Mouse (Mus musculus) kidney, embryonic 15.5 days (tissue): ENCODE measurements at regions not wholly inside any gene's neighbourhood (a gene's known extent, or its start where the extent isn't known, plus 50 kb on each side); places are given as distances from the start of the nearest gene placed in this dataset.

ENCODE experiments used
- ATAC-seq: fragments of 200-750 bp; cut with Nextera tagmentation; replicated peaks from 2 replicates; pipeline ENCODE4 v1.8.0; 2017; ENCODE audit warnings: moderate TSS enrichment; ENCODE audit not compliant: low FRiP score
- H3K27ac ChIP-seq: fragments of 300-500 bp; sonication (generic); 2 replicates; pipeline ENCODE4 v1.5.1; 2015; ENCODE audit warnings: mild to moderate bottlenecking, inconsistent platforms
- H3K27me3 ChIP-seq: fragments of 300-500 bp; sonication (generic); 2 replicates; pipeline ENCODE4 v1.6.1; 2015; ENCODE audit warnings: inconsistent platforms
- H3K36me3 ChIP-seq: fragments of 300-500 bp; sonication (generic); 2 replicates; pipeline ENCODE4 v1.6.1; 2015; ENCODE audit warnings: inconsistent platforms
- H3K4me1 ChIP-seq: fragments of 300-500 bp; sonication (generic); 2 replicates; pipeline ENCODE4 v1.6.1; 2015; ENCODE audit warnings: inconsistent platforms
- H3K4me2 ChIP-seq: fragments of 300-500 bp; sonication (generic); 2 replicates; pipeline ENCODE4 v1.6.1; 2015; ENCODE audit warnings: moderate library complexity, mild to moderate bottlenecking, inconsistent platforms
- H3K4me3 ChIP-seq: fragments of 300-500 bp; sonication (generic); replicated peaks from 2 replicates; pipeline ENCODE4 v1.5.1; 2015; ENCODE audit warnings: mild to moderate bottlenecking, inconsistent platforms
- H3K9ac ChIP-seq: fragments of 300-500 bp; sonication (generic); 2 replicates; pipeline ENCODE4 v1.6.1; 2015; ENCODE audit warnings: mild to moderate bottlenecking, inconsistent platforms
- H3K9me3 ChIP-seq: fragments of 300-500 bp; sonication (generic); replicated peaks from 2 replicates; pipeline ENCODE4 v1.6.1; 2016; ENCODE audit warnings: inconsistent platforms
- WGBS: fragments of 180-500 bp; shearing (Covaris S2); methylation state at CpG from one replicate; pipeline ENCODE4 v1.1.7; 2015; ENCODE audit warnings: mixed read lengths; 5-methylcytosine and 5-hydroxymethylcytosine counted together

- Histone ChIP-seq H3K4me1 (no peaks in the 10 kb centered on the region), H3K9ac (no peak overlapping the region), H3K36me3 (no peaks in the 10 kb centered on the region), H3K4me3 (no peak overlapping the region), H3K4me2 (no peak overlapping the region), H3K9me3 (no peaks in the 10 kb centered on the region), H3K27me3 (no peaks in the 10 kb centered on the region), H3K27ac (no peak overlapping the region)
- ATAC-seq: peak; percentile 74
Measured at GRCm38 (mm10) chr2:12866543-12866942, 57.3 kb upstream of the Pter start.

DNA sequence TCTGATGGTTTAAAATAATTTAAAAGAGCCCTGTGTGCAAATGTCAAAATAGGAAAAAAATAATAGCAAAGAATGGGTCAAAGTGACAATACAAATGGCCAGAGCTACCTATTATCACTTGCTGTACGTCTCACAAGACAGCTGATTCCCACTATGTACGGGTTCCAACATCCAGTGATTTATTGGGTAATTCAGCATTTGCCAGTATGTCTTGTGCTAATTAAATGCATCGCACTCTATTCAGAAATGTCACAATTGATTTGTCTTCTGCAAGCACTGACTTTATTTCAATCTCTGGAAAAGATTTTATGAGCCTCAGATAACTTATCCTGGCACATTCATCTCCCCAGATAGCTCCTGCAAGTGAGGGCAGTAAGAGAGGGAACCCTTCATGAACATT is 55.1 kb upstream of the Pter start:
- no peaks in the 10 kb centered on the region for H3K4me1 ChIP-seq
- no peak for ATAC-seq
- no peaks in the 10 kb centered on the region for H3K36me3 ChIP-seq
- no peak overlapping the region for H3K4me3 ChIP-seq
- no peak overlapping the region for H3K9ac ChIP-seq
- H3K9me3 ChIP-seq: no peaks in the 10 kb centered on the region
- no peaks in the 10 kb centered on the region for H3K27me3 ChIP-seq
- no peak overlapping the region for H3K4me2 ChIP-seq
- 52% methylated on average over 3 of the region's 3 CpGs for WGBS
- H3K27ac ChIP-seq: no peak overlapping the region
